Mouse (Mus musculus) C2C12 (cell line): Measurements from ENCODE around the gene Neurl3.

Source experiments
- CTCF ChIP-seq: IDR thresholded peaks from one replicate; pipeline ENCODE4 v1.5.1; 2011; ENCODE audit not compliant: control insufficient read depth, insufficient read depth, insufficient read length
- MAX ChIP-seq: IDR thresholded peaks from one replicate; pipeline ENCODE4 v1.6.1; 2011; ENCODE audit warnings: mild to moderate bottlenecking, control low read depth
- USF1 ChIP-seq: IDR thresholded peaks from one replicate; pipeline ENCODE4 v1.6.1; 2011; ENCODE audit warnings: low read depth, mild to moderate bottlenecking, control low read depth, moderate library complexity

- no peak for TF ChIP-seq CTCF
- no peak for TF ChIP-seq USF1
- no peak for TF ChIP-seq MAX
Observed at GRCm38 (mm10) chr1:36299676-36300075, 25.2 kb upstream of the Neurl3 start.
